Mouse (Mus musculus): ENCODE measurements at regions not wholly inside any gene's neighbourhood (a gene's known extent, or its start where the extent isn't known, plus 50 kb on each side); places are given as distances from the start of the nearest gene placed in this dataset.

- no peak for TF ChIP-seq CTCF (IDR thresholded peaks at IDR 0.05; ENCODE audit: borderline replicate concordance, insufficient read depth, low read depth, low read length)
- no peak for TF ChIP-seq POLR2A (IDR thresholded peaks at IDR 0.05; ENCODE audit: borderline replicate concordance, insufficient read depth, low read length)
Measured at GRCm38 (mm10) chr12:97921349-97922264, 337.7 kb downstream of the Galc start.

All from cerebellum, adult 2 months (tissue).